Mouse (Mus musculus) frontal cortex, adult (tissue): ENCODE data around the gene Tmem40.

Source experiments
- ATAC-seq: cut with Nextera tagmentation; 2 replicates; pipeline ENCODE4 v1.9.2; 2017; ENCODE audit warnings: mild to moderate bottlenecking, moderate library complexity, mixed read lengths; ENCODE audit not compliant: low TSS enrichment

Tmem40 gene

DNA sequence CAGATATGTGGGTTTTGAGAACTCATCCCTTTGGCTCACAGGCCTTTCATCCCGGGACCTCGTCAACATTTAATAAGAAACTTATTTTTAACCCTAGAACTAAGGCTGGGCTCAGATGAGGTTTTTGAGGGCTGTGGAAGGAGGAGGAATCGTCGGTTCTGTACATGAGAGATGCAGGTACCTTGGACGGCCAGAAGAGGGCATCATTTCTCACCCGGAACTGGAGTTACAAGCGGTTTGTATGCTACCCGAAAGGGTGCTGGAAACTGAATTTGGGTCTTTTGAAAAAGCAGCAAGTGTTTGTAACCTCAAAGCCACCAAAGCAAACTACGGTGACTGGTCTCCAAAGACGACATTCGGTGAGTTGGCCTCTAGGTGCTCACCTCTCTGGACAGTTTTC lies 60.9 kb downstream of the Tmem40 start:
- ATAC-seq = no peak

DNA sequence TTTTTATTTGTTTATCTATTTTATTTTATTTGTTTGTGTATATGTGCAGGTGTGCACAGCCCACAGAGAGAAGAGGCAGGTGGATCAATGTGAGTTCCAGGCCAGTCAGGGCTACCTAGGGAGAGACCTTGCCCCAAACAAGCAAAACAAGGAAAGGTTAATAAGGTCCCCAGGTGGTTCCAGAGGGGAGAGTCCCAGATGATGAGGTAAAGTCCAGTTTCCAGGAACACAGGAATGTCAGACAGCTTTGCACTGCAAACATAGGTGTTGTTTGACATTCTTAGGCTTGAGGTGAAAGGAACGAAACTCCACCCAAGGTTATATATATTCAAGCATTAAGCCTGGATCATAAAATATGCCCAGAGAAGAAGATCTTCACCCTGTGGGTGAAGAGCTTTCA lies 61.4 kb downstream of the Tmem40 start:
- no peak for ATAC-seq

DNA sequence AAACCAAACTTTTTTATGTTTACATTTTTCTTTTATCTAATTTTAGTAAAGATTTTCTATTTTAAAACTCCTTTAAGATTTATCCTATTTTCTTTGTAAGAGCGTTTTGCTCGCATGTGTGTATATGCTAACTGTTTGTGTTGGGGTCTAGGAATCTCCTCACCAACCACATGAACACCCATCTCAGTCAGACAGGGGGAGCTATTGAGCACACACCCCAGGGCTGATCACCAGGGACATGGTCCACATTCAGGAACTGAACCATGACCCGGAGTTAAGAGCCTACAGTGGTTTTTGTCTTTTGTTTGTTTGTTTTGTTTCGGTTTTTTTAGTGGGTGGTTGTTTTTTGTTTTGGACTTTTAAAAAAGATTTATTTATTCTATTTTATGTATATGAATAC lies 63.5 kb downstream of the Tmem40 start:
- ATAC-seq = no peak

- no peak for ATAC-seq
These were observed 64.3 kb downstream of the Tmem40 start for GRCm38 (mm10) chr6:115697739-115698558.

- ATAC-seq = no peak
These were observed 65.4 kb downstream of the Tmem40 start for GRCm38 (mm10) chr6:115696707-115697215.

GRCm38 (mm10) chr6:115695124-115695523 lies 67.1 kb downstream of the Tmem40 start:
- ATAC-seq = no peak

GRCm38 (mm10) chr6:115694441-115694842 lies 67.8 kb downstream of the Tmem40 start:
- ATAC-seq = peak; percentile 94

GRCm38 (mm10) chr6:115692963-115693730 lies 69.1 kb downstream of the Tmem40 start:
- no peak for ATAC-seq

GRCm38 (mm10) chr6:115692163-115692950 lies 69.9 kb downstream of the Tmem40 start:
- ATAC-seq = no peak

DNA sequence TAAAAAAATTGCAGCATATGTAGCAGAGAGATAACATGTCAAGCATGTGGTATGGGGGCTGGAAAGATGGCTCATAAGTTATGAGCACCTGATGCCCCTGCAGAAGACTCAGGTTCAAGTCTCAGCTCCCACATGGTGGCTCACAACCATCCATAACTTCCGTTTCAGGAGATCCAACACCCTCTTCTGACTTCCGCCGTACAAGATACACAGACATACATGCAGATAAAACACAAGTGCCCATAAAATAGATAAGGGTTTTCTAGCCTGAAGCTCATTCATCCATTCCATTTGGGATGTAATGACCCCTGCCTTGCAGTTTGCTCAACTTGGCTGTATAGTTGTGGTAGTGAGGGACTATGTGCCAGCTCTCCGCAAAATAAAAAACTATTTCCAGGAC lies 72.1 kb downstream of the Tmem40 start:
- no peak for ATAC-seq

DNA sequence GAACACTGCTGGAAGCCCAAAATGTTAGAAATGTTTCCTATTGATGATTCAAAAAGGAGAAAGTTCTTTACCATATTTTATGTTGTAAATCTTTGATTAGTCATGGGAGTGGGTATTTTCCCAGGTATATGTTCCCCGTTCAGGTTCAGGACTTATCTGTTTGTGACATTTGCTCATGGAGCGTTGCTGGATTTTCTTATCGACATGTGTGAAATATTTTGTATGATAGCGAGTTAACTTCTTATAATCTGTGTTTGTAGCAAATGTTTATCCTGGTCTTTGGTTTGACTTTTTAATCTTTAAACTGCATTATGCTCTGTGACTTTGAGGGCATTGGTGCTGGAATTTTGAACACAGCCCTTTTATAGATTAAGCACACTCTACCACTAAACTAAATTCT lies 73.6 kb downstream of the Tmem40 start:
- ATAC-seq = no peak

DNA sequence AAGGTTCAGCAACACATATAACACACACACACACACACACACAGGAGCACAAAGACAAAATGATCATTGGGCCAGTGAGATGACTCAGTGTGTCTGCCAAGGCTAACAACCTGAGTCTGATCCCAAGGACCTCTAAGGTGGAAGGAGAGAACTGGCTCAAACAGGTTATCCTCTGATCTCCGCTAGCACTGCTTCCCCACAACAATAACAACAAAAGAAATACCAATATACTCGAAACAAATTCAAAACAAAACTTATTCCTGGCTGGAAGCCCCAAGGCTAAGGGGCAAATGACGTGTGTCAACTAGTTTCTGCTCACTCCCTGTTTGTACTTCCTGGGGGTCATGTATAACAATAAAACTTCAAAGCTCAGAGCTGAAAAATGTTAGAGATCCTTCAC lies 74.5 kb downstream of the Tmem40 start:
- ATAC-seq = no peak

GRCm38 (mm10) chr6:115684851-115685646 lies 77.2 kb downstream of the Tmem40 start:
- ATAC-seq = no peak

- no peak for ATAC-seq
These were observed 77.9 kb downstream of the Tmem40 start for GRCm38 (mm10) chr6:115684271-115684670.

DNA sequence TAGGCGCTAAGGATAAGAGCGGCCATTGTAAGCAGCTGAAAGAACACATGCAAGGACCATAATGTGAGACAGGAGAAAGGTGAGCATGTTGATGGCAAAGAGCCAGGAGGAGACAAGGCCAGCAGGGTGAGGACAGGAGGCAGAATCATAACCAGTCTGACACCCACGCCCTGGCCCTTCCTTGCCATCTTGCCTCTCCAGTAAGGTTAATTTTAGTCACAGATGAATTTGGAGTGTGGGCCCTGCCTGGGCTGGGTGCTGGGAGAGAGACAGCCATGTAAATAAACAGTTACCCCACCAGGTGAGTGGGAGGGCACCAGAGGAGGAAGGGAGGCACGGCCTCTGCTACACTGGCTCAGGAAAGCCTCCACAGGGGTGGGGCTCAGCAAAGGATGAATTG lies 81.1 kb downstream of the Tmem40 start:
- no peak for ATAC-seq
